Mouse (Mus musculus): ENCODE measurements around the gene A630001G21Rik. TPM values are rescaled to one million over a fixed set of nuclear protein-coding genes. Genes with fewer than 3 reads are reported as not detected.

A630001G21Rik gene
- total RNA-seq, 2 experiments from 2014 or later, result 56.9 to 59.3 TPM

GRCm38 (mm10) chr1:85775136-85775535 lies 3.3 kb downstream of the A630001G21Rik start:
- ATAC-seq (ENCODE audit: poor library complexity, severe bottlenecking), result no peak

GRCm38 (mm10) chr1:85771976-85772375 lies 6.5 kb downstream of the A630001G21Rik start:
- ATAC-seq (ENCODE audit: poor library complexity, severe bottlenecking), result no peak

GRCm38 (mm10) chr1:85767754-85768153 lies 10.7 kb downstream of the A630001G21Rik start:
- ATAC-seq (ENCODE audit: poor library complexity, severe bottlenecking), result no peak

- no peak for ATAC-seq (ENCODE audit: poor library complexity, severe bottlenecking)
Measured at GRCm38 (mm10) chr1:85766120-85766519, 12.3 kb downstream of the A630001G21Rik start.

- no peak for ATAC-seq (ENCODE audit: poor library complexity, severe bottlenecking)
Measured at GRCm38 (mm10) chr1:85764291-85764690, 14.2 kb downstream of the A630001G21Rik start.

GRCm38 (mm10) chr1:85763386-85763785 lies 15.1 kb downstream of the A630001G21Rik start:
- peak; percentile 63 for ATAC-seq (ENCODE audit: poor library complexity, severe bottlenecking)

- ATAC-seq (ENCODE audit: poor library complexity, severe bottlenecking), result no peak
Measured at GRCm38 (mm10) chr1:85761665-85762064, 16.8 kb downstream of the A630001G21Rik start.

GRCm38 (mm10) chr1:85758969-85759293 lies 19.5 kb downstream of the A630001G21Rik start:
- ATAC-seq (ENCODE audit: poor library complexity, severe bottlenecking), result no peak

- ATAC-seq (ENCODE audit: poor library complexity, severe bottlenecking), result peak; percentile 82
Measured at GRCm38 (mm10) chr1:85758231-85758968, 20.0 kb downstream of the A630001G21Rik start.

- ATAC-seq (ENCODE audit: poor library complexity, severe bottlenecking), result peak; percentile 18; the same call in 1 of the 2 replicates
Measured at GRCm38 (mm10) chr1:85757531-85758230, 20.8 kb downstream of the A630001G21Rik start.

GRCm38 (mm10) chr1:85751932-85752680 lies 26.3 kb downstream of the A630001G21Rik start:
- peak; percentile 22 for ATAC-seq (ENCODE audit: poor library complexity, severe bottlenecking)

- peak; percentile 93 for ATAC-seq (ENCODE audit: poor library complexity, severe bottlenecking)
Measured at GRCm38 (mm10) chr1:85751494-85751893, 26.9 kb downstream of the A630001G21Rik start.

- no peak for ATAC-seq (ENCODE audit: poor library complexity, severe bottlenecking)
Measured at GRCm38 (mm10) chr1:85750650-85751049, 27.8 kb downstream of the A630001G21Rik start.

- ATAC-seq (ENCODE audit: poor library complexity, severe bottlenecking), result no peak
Measured at GRCm38 (mm10) chr1:85749829-85750228, 28.6 kb downstream of the A630001G21Rik start.

GRCm38 (mm10) chr1:85746511-85746910 lies 31.9 kb downstream of the A630001G21Rik start:
- no peak for ATAC-seq (ENCODE audit: poor library complexity, severe bottlenecking)

- ATAC-seq (ENCODE audit: poor library complexity, severe bottlenecking), result no peak
Measured at GRCm38 (mm10) chr1:85744539-85744938, 33.9 kb downstream of the A630001G21Rik start.

GRCm38 (mm10) chr1:85742916-85743505 lies 35.4 kb downstream of the A630001G21Rik start:
- no peak for ATAC-seq (ENCODE audit: poor library complexity, severe bottlenecking)

- no peak for ATAC-seq (ENCODE audit: poor library complexity, severe bottlenecking)
Measured at GRCm38 (mm10) chr1:85742333-85742732, 36.1 kb downstream of the A630001G21Rik start.

GRCm38 (mm10) chr1:85740923-85741322 lies 37.5 kb downstream of the A630001G21Rik start:
- ATAC-seq (ENCODE audit: poor library complexity, severe bottlenecking), result no peak

- ATAC-seq (ENCODE audit: poor library complexity, severe bottlenecking), result no peak
Measured at GRCm38 (mm10) chr1:85739819-85740218, 38.6 kb downstream of the A630001G21Rik start.

- no peak for ATAC-seq (ENCODE audit: poor library complexity, severe bottlenecking)
Measured at GRCm38 (mm10) chr1:85739000-85739399, 39.4 kb downstream of the A630001G21Rik start.

Data from megakaryocyte, adult 5-6 weeks (primary cell).